Mouse (Mus musculus) gonadal fat pad, adult 2 months (tissue): ENCODE results near the gene Cadm3. TPM values are rescaled to one million over a fixed set of nuclear protein-coding genes. Genes with fewer than 3 reads are reported as not detected.

ENCODE experiments used
- DNase-seq: peaks from one replicate; pipeline ENCODE4 v3.0.0-alpha.2; 2012; ENCODE audit warnings: low read depth
- polyA plus RNA-seq: library from polyadenylated mRNA; depleted of rRNA; stranded (reverse); fragments of >200 nt; gene quantifications from 2 replicates; pipeline ENCODE4 v1.2.3, GENCODE M21; 2012; rRNA removed

Cadm3 gene
- polyA plus RNA-seq = 8.5 and 11.4 TPM in 2 replicates

GRCm38 (mm10) chr1:173367356-173368046 is at the start of gene Cadm3:
TSS of gene Cadm3 (minus strand) at chr1:173367695.
- no peak for DNase-seq

GRCm38 (mm10) chr1:173414631-173415030 is 47.1 kb upstream of the Cadm3 start:
- DNase-seq = no peak

- no peak for DNase-seq
Measured at GRCm38 (mm10) chr1:173411863-173412262, 44.4 kb upstream of the Cadm3 start.

- no peak for DNase-seq
Measured at GRCm38 (mm10) chr1:173409066-173409465, 41.6 kb upstream of the Cadm3 start.

- no peak for DNase-seq
Measured at GRCm38 (mm10) chr1:173404696-173405309, 37.3 kb upstream of the Cadm3 start.

GRCm38 (mm10) chr1:173398323-173398970 is 31.0 kb upstream of the Cadm3 start:
- DNase-seq = no peak

GRCm38 (mm10) chr1:173391754-173392153 is 24.3 kb upstream of the Cadm3 start:
- no peak for DNase-seq

- no peak for DNase-seq
Measured at GRCm38 (mm10) chr1:173389901-173390401, 22.5 kb upstream of the Cadm3 start.

GRCm38 (mm10) chr1:173389431-173389830 is 21.9 kb upstream of the Cadm3 start:
- no peak for DNase-seq

- no peak for DNase-seq
Measured at GRCm38 (mm10) chr1:173381436-173381835, 13.9 kb upstream of the Cadm3 start.

- no peak for DNase-seq
Measured at GRCm38 (mm10) chr1:173377380-173378112, 10.1 kb upstream of the Cadm3 start.

GRCm38 (mm10) chr1:173374020-173374419 is 6.5 kb upstream of the Cadm3 start:
- no peak for DNase-seq

- DNase-seq = no peak
Measured at GRCm38 (mm10) chr1:173371586-173371985, 4.1 kb upstream of the Cadm3 start.

GRCm38 (mm10) chr1:173370456-173370855 is 3.0 kb upstream of the Cadm3 start:
- no peak for DNase-seq

GRCm38 (mm10) chr1:173369611-173370010 is 2.1 kb upstream of the Cadm3 start:
- no peak for DNase-seq

- DNase-seq = no peak
Measured at GRCm38 (mm10) chr1:173366701-173367355, 667 bp downstream of the Cadm3 start.

- DNase-seq = no peak
Measured at GRCm38 (mm10) chr1:173365970-173366409, 1.5 kb downstream of the Cadm3 start.

- DNase-seq = no peak
Measured at GRCm38 (mm10) chr1:173364125-173364800, 3.2 kb downstream of the Cadm3 start.

- no peak for DNase-seq
Measured at GRCm38 (mm10) chr1:173363436-173363835, 4.1 kb downstream of the Cadm3 start.

GRCm38 (mm10) chr1:173361651-173362050 is 5.8 kb downstream of the Cadm3 start:
- no peak for DNase-seq
